Mouse (Mus musculus): ENCODE data around the gene Slc41a3. TPM values are rescaled to one million over a fixed set of nuclear protein-coding genes. Genes with fewer than 3 reads are reported as not detected.
A peak's percentile ranks its signal among the peaks of the same experiment; 100 is the strongest.

Gene Slc41a3
- polyA plus RNA-seq, 1 experiment: 5.4 TPM

DNA sequence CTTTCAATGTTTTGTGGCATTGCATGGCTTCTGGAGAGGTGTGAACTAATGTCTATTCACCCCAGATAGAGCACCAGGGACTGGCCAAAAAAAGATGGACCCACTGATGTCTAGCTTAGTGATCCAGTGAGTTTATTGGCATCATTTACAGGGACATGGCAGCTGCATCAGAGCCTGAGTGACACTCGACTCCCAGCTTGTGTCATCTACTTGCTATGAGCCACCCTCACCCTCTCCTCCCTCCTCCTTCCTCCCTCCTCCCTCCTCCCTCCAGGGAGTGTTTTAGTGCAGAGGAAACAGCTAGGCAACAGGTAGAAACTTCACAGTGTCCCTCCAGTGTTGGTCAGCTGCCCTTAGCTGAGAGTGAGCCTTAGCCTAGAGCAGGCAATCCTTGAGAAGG is 9.6 kb upstream of the Slc41a3 start:
- no peak overlapping the region for H3K4me3 ChIP-seq (ENCODE audit: insufficient read depth, low read length)
- TF ChIP-seq CTCF (IDR thresholded peaks at IDR 0.05; ENCODE audit: extremely low read depth, insufficient read depth, low read length) (no peak), POLR2A (IDR thresholded peaks at IDR 0.05; ENCODE audit: extremely low read depth, insufficient read depth, low read length) (no peak)
- H3K4me1 ChIP-seq (ENCODE audit: control insufficient read depth, insufficient read depth, low read length): no peaks in the 10 kb centered on the region
- H3K27ac ChIP-seq (ENCODE audit: insufficient read depth, low read length): no peak overlapping the region

DNA sequence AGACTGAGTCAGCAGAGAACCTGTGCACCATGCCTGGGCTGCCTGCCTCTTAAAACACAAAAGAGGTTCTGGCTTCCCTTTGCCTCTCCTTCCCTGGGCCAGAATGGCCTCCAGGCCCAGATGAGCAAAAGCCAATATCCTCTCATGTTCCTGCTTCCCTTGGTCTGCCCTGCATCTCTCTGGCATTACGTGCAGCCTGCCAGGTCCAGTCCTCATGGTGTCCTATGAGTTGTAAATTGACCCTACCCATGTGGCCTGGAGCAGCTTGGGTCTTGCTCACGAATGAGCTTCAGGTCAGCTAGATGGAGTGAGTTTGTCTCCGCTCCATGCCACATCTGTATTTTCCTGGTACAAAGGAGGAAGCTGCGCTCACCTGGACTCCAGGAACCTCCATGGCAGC is 7.5 kb upstream of the Slc41a3 start:
- Histone ChIP-seq H3K4me3 (ENCODE audit: insufficient read depth, low read length) (no peak overlapping the region), H3K27ac (ENCODE audit: insufficient read depth, low read length) (no peak overlapping the region), H3K4me1 (ENCODE audit: control insufficient read depth, insufficient read depth, low read length) (no peaks in the 10 kb centered on the region)
- TF ChIP-seq POLR2A (IDR thresholded peaks at IDR 0.05; ENCODE audit: extremely low read depth, insufficient read depth, low read length): no peak
- TF ChIP-seq CTCF (IDR thresholded peaks at IDR 0.05; ENCODE audit: extremely low read depth, insufficient read depth, low read length): no peak

DNA sequence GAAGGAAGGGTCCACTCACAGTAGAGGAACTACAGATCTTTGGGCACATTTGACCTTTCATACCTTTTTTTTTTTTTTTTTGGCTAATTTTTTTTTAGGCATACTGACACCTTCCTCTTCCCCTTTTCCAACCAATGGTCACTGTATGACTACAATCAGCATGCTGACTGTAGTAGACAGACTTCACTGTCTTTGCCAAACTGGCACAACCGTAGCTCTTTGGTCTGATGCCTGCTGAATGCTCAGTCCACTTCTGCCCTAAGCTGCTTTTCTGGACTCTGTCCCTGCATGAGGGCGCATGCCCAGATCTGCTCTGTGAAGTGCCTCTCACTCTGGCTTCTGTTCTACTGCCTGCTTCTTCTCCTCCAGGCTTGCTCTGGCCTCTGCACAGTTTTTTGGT is 6.9 kb upstream of the Slc41a3 start:
- TF ChIP-seq CTCF (IDR thresholded peaks at IDR 0.05; ENCODE audit: extremely low read depth, insufficient read depth, low read length) (no peak), POLR2A (IDR thresholded peaks at IDR 0.05; ENCODE audit: extremely low read depth, insufficient read depth, low read length) (no peak)
- Histone ChIP-seq H3K4me1 (ENCODE audit: control insufficient read depth, insufficient read depth, low read length) (no peaks in the 10 kb centered on the region), H3K27ac (ENCODE audit: insufficient read depth, low read length) (no peak overlapping the region), H3K4me3 (ENCODE audit: insufficient read depth, low read length) (no peak overlapping the region)

DNA sequence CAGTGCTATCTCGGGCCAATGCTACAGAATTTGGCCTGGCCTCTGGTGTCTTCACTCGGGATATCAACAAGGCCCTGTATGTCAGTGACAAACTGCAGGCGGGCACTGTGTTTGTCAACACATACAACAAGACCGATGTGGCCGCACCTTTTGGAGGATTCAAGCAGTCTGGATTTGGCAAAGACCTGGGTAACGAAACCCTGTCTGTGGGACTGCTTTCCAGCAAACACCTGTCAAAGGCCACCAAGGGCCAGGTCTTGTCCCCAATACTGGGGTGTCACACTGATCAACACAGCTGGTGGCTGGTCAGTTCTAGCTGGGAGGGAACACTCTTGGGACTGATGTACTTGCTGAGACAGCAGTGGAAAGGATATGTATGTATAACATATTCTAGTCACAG is 6.3 kb upstream of the Slc41a3 start:
- TF ChIP-seq CTCF (IDR thresholded peaks at IDR 0.05; ENCODE audit: extremely low read depth, insufficient read depth, low read length): no peak
- TF ChIP-seq POLR2A (IDR thresholded peaks at IDR 0.05; ENCODE audit: extremely low read depth, insufficient read depth, low read length): no peak
- Histone ChIP-seq H3K4me3 (ENCODE audit: insufficient read depth, low read length) (no peak overlapping the region), H3K27ac (ENCODE audit: insufficient read depth, low read length) (no peak overlapping the region), H3K4me1 (ENCODE audit: control insufficient read depth, insufficient read depth, low read length) (no peaks in the 10 kb centered on the region)

DNA sequence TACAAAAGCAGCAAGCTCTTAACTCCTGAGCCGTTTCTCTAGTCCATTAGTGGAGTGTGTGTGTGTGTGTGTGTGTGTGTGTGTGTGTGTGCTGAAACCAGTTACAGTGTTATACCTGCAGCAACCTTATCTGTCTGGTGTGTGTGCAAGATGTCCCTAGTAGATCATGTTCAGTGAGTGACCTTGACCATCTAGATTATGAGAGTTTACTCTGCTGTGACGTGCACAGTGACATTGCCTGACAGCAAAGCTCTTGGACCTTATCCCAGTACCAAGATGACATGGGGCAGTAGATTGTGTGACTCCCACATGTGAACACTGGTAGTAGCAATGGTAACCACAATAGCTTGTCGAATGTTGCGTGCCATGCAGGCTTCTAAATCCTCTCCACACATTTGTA is 4.2 kb upstream of the Slc41a3 start:
- TF ChIP-seq CTCF (IDR thresholded peaks at IDR 0.05; ENCODE audit: extremely low read depth, insufficient read depth, low read length) (no peak), POLR2A (IDR thresholded peaks at IDR 0.05; ENCODE audit: extremely low read depth, insufficient read depth, low read length) (no peak)
- H3K4me3 ChIP-seq (ENCODE audit: insufficient read depth, low read length): no peak overlapping the region
- no peak overlapping the region for H3K27ac ChIP-seq (ENCODE audit: insufficient read depth, low read length)
- no peaks in the 10 kb centered on the region for H3K4me1 ChIP-seq (ENCODE audit: control insufficient read depth, insufficient read depth, low read length)

DNA sequence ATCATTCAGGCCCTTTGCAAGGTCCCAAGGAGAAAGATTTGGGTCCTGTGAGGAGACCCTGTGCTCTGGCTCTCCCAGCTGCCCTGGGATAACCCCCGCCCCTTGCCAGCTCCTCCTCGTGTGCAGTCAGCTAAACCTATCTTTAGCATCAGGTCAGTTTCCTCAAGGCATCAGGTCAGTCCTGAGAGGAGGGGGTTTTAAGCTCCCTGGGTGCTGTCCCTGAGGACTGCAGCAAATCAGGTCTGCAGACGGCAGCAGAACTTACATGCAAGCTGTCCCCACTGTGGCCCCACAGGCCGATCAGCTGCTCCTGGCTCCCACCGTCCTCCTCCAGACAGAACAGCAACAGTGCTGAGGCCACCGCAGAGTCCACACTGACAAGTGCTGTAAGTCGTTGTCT is 2.8 kb upstream of the Slc41a3 start:
- no peak overlapping the region for H3K4me3 ChIP-seq (ENCODE audit: insufficient read depth, low read length)
- no peaks in the 10 kb centered on the region for H3K4me1 ChIP-seq (ENCODE audit: control insufficient read depth, insufficient read depth, low read length)
- TF ChIP-seq POLR2A (IDR thresholded peaks at IDR 0.05; ENCODE audit: extremely low read depth, insufficient read depth, low read length) (no peak), CTCF (IDR thresholded peaks at IDR 0.05; ENCODE audit: extremely low read depth, insufficient read depth, low read length) (no peak)
- no peak overlapping the region for H3K27ac ChIP-seq (ENCODE audit: insufficient read depth, low read length)

DNA sequence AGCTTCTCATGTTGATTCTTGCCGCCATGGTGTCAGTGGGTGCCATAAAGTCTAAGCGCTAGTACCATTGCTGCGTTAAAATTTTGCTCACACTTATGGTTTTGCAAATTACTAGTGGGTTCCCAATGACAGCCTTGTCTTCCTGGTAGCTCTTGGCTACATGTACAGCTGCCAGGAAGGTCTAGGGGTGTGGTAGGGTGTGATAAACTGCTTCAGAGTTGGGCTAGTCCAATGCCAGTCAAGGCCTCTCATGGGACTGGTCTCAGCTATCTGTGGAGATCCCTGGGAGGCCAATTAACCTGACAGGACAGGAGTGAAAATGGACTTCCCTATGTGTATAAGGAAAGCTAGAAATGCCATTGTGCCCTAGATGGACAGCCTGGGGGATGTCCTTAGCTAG is 2.2 kb upstream of the Slc41a3 start:
- H3K4me3 ChIP-seq (ENCODE audit: insufficient read depth, low read length): no peak overlapping the region
- no peak overlapping the region for H3K27ac ChIP-seq (ENCODE audit: insufficient read depth, low read length)
- no peaks in the 10 kb centered on the region for H3K4me1 ChIP-seq (ENCODE audit: control insufficient read depth, insufficient read depth, low read length)
- no peak for TF ChIP-seq CTCF (IDR thresholded peaks at IDR 0.05; ENCODE audit: extremely low read depth, insufficient read depth, low read length)

DNA sequence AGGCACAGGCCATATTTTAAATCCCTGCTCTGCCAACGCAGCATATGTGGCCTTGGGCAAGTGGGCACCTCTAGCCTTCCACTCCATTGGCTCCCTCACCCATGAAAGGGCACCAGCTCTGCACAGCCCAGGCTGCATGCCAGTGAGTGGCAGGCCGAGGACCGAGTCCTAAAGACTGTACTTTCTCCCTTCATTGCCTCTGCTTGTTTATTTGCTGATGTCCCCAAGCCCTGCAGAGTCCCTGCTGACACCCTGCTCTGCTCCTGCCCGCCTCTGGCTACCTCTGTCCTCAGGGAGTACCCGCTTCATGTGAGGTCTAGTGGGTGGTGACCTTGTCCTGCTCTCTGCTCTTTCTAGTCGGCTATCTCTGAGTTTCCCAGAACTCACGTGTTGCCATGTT is 1.4 kb upstream of the Slc41a3 start:
- Histone ChIP-seq H3K27ac (ENCODE audit: insufficient read depth, low read length) (no peak overlapping the region), H3K4me3 (ENCODE audit: insufficient read depth, low read length) (no peak overlapping the region), H3K4me1 (ENCODE audit: control insufficient read depth, insufficient read depth, low read length) (no peaks in the 10 kb centered on the region)
- TF ChIP-seq CTCF (IDR thresholded peaks at IDR 0.05; ENCODE audit: extremely low read depth, insufficient read depth, low read length) (no peak), POLR2A (IDR thresholded peaks at IDR 0.05; ENCODE audit: extremely low read depth, insufficient read depth, low read length) (no peak)

DNA sequence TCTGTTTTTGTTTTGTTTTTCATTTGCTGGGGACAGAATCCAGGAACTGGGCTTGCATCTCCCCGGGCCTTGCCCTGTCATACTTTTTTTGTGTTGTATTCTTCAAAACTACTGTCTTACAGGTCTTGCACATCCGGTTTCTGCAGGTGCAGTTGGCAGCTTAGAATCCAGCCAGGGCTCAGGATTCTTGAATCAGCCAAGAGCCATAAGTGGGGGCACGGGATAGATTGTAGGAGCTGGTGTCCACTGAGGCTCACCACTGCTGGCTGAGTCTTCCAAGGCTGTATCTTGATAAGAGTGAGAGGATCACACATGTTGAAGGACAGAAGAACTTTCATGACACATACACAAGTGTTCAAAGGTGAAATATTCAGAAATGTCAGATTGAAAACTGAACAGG is 395 bp upstream of the Slc41a3 start:
- H3K4me3 ChIP-seq (ENCODE audit: insufficient read depth, low read length): peak overlapping the region; percentile 50; the same call in 1 of the 2 replicates

DNA sequence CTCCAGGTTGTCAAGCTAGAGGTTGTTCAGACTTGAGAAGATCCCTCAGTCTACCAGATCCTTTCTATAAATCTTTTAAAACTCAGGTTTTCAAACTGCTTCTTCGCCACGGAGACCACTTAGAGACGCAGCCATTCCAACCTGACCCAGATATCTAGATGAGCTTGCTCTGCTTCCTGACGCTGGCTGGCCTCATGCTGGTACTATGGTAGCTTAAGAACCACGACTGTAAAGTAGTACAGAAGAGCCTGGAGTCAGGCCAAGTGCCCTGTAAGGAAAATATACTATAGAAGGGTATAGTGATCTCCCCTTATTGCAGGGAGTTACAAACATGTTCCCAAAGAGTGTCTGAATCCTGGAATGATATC is 757 bp downstream of the Slc41a3 start:
- Histone ChIP-seq H3K4me1 (ENCODE audit: control insufficient read depth, insufficient read depth, low read length) (no peaks in the 10 kb centered on the region), H3K27ac (ENCODE audit: insufficient read depth, low read length) (no peak overlapping the region), H3K4me3 (ENCODE audit: insufficient read depth, low read length) (peak overlapping the region; percentile 50)
- no peak for TF ChIP-seq POLR2A (IDR thresholded peaks at IDR 0.05; ENCODE audit: extremely low read depth, insufficient read depth, low read length)
- TF ChIP-seq CTCF (IDR thresholded peaks at IDR 0.05; ENCODE audit: extremely low read depth, insufficient read depth, low read length): no peak

More for the DNA sequence above, 395 bp upstream of the Slc41a3 start:
- Histone ChIP-seq H3K4me1 (ENCODE audit: control insufficient read depth, insufficient read depth, low read length) (no peaks in the 10 kb centered on the region), H3K27ac (ENCODE audit: insufficient read depth, low read length) (no peak overlapping the region)
- no peak for TF ChIP-seq CTCF (IDR thresholded peaks at IDR 0.05; ENCODE audit: extremely low read depth, insufficient read depth, low read length)
- TF ChIP-seq POLR2A (IDR thresholded peaks at IDR 0.05; ENCODE audit: extremely low read depth, insufficient read depth, low read length): no peak

DNA sequence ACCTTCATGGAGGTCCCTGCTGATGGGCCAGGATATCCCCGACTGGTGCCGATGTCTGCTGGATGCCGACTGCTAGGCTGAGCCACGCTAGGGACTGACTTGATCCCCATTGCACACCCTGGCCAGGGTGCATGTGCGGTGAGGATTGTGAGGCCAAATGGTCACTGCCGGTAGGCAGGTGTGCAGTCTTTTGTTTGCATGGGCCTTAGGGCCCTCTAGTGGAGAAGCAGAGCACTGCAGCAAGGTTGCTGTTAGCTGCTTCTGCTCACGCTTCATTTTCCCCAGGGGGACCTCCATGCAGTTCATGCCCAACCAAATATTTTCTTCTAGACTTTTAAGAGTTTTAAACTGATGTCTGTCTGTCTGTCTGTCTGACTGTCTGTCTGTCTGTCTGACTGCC is 2.0 kb downstream of the Slc41a3 start:
- H3K4me1 ChIP-seq (ENCODE audit: control insufficient read depth, insufficient read depth, low read length): no peaks in the 10 kb centered on the region

More for the DNA sequence above, 2.0 kb downstream of the Slc41a3 start:
- no peak overlapping the region for H3K27ac ChIP-seq (ENCODE audit: insufficient read depth, low read length)
- TF ChIP-seq CTCF (IDR thresholded peaks at IDR 0.05; ENCODE audit: extremely low read depth, insufficient read depth, low read length) (peak; percentile 84), POLR2A (IDR thresholded peaks at IDR 0.05; ENCODE audit: extremely low read depth, insufficient read depth, low read length) (no peak)
- H3K4me3 ChIP-seq (ENCODE audit: insufficient read depth, low read length): no peak overlapping the region

All from cortical plate, adult 2 months (tissue).